Mouse (Mus musculus): ENCODE measurements around the gene Med11.

DNA sequence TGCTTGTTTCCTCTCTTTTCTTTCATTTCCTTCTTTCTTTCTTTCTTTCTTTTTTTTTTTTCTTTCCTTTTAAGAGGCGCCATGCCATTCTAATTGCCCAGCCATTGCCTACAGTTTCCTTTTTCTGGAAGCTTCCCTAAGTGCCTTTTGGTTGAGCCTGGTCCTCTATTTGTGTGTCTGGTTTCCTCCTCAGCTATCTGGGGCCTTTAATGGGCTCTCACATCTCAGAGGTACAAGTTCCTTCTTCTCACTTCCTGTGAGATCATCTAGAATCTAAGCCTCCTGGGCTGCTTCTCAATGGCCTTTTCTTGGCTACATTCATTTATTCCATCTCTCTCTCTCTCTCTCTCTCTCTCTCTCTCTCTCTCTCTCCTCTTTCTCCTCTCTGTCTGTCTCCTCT lies 4.3 kb upstream of the Med11 start:
- TF ChIP-seq POLR2A (IDR thresholded peaks at IDR 0.05; ENCODE audit: low read depth, low read length): no peak
- no peak for TF ChIP-seq CTCF (IDR thresholded peaks at IDR 0.05; ENCODE audit: extremely low read depth, insufficient read length, insufficient replicate concordance, low read depth, low read length)
